Mouse (Mus musculus): ENCODE measurements around the gene Chm. TPM values are rescaled to one million over a fixed set of nuclear protein-coding genes. Genes with fewer than 3 reads are reported as not detected.

Gene Chm
- polyA plus RNA-seq, 1 experiment, result not detected

DNA sequence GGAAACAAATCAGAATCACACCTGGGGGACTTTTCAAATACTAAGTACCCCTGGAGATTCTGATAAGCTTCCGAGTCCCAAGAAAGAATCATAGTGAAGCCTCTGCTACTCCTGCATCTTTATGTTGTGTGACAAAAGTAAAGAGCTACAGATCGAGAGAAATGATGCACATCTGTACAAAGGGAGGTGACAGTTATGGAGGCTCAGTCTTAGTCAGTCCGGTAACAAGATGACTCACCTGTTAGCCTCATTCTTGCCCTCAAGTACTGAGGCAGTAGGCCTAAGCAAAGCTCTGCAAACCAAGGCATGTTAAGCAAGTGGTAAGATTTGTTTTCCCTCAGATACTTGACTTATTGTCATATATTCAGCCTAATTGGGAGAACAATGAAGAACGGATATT is 110.5 kb downstream of the Chm start:
- TF ChIP-seq CTCF (IDR thresholded peaks at IDR 0.05; ENCODE audit: insufficient read depth, low read depth, low read length) (no peak), POLR2A (IDR thresholded peaks at IDR 0.05; ENCODE audit: insufficient read depth, low read depth, low read length) (no peak)
- Histone ChIP-seq H3K4me3 (ENCODE audit: insufficient read depth, low read depth, low read length) (no peak overlapping the region), H3K4me1 (ENCODE audit: control insufficient read depth, insufficient read depth, low read length) (no peaks in the 10 kb centered on the region), H3K27ac (ENCODE audit: insufficient read depth, low read depth, low read length) (no peak overlapping the region)
- WGBS, result 85% methylated on average over 4 of the region's 4 CpGs

DNA sequence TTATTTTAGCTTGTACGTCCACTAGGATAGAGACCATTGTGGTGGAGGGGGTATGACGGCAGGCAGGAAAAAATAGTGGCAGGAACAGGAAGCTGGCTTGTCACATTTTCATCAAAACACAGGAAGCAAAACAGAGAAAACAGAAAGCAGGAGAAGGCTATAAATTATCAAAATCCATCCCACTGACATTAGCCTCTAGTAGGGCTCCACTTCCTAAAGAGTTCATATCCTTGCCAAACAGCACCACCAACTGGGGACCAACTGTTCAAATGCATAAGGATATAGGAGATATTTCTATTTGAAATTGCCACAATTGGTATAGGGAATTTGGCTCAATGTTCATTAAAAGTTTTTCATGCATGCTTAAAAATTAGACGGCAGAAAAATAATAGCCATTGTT is 181.7 kb downstream of the Chm start:
- 67% methylated on average over 3 of the region's 3 CpGs for WGBS
- H3K4me3 ChIP-seq (ENCODE audit: insufficient read depth, low read depth, low read length), result no peak overlapping the region
- H3K27ac ChIP-seq (ENCODE audit: insufficient read depth, low read depth, low read length), result no peak overlapping the region
- TF ChIP-seq CTCF (IDR thresholded peaks at IDR 0.05; ENCODE audit: insufficient read depth, low read depth, low read length), result no peak
- TF ChIP-seq POLR2A (IDR thresholded peaks at IDR 0.05; ENCODE audit: insufficient read depth, low read depth, low read length), result no peak
- H3K4me1 ChIP-seq (ENCODE audit: control insufficient read depth, insufficient read depth, low read length), result no peaks in the 10 kb centered on the region

DNA sequence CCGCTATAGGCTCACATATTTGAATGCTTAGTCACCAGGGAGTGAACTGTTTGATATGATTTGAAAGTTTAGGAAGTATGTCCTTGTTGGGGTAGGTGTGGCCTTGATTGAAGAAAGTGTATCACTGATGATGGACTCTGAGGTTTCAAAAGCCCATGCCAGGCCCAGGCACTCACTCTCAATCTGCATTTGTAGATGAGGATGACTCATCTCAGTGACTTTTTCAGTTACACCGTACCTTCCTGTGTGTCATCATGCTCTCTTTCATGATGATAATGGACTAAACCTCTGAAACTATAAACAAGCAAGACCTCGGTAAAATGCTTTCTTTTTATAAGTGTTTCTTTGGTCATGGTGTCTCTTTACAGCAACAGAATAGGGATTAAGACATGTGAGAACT is 183.1 kb downstream of the Chm start:
- WGBS, result 76% methylated on average over 3 of the region's 3 CpGs
- Histone ChIP-seq H3K4me1 (ENCODE audit: control insufficient read depth, insufficient read depth, low read length) (no peaks in the 10 kb centered on the region), H3K4me3 (ENCODE audit: insufficient read depth, low read depth, low read length) (no peak overlapping the region), H3K27ac (ENCODE audit: insufficient read depth, low read depth, low read length) (no peak overlapping the region)
- TF ChIP-seq POLR2A (IDR thresholded peaks at IDR 0.05; ENCODE audit: insufficient read depth, low read depth, low read length) (no peak), CTCF (IDR thresholded peaks at IDR 0.05; ENCODE audit: insufficient read depth, low read depth, low read length) (no peak)

Other genes starting within 250 kb of the Chm start
- gene Dach2, start 112.0 kb upstream of the Chm start, polyA plus RNA-seq (2012; ENCODE audit: insufficient read depth, insufficient read length, low replicate concordance, missing spikeins), result not detected in 2 replicates